Mouse (Mus musculus) embryonic facial prominence, embryonic 13.5 days (tissue): ENCODE data around the gene Matn1. TPM values are rescaled to one million over a fixed set of nuclear protein-coding genes. Genes with fewer than 3 reads are reported as not detected.

Experiments
- ATAC-seq: fragments of 200-750 bp; cut with Nextera tagmentation; 2 replicates; pipeline ENCODE4 v1.8.0; 2017; ENCODE audit warnings: low read depth; ENCODE audit not compliant: insufficient number of reproducible peaks, insufficient read depth, low FRiP score, low TSS enrichment
- H3K27ac ChIP-seq: fragments of 300-500 bp; sonication (generic); 2 replicates; pipeline ENCODE4 v1.5.1; 2015; ENCODE audit warnings: moderate library complexity, mild to moderate bottlenecking, inconsistent platforms
- H3K27me3 ChIP-seq: fragments of 300-500 bp; sonication (generic); 2 replicates; pipeline ENCODE4 v1.6.1; 2015; ENCODE audit warnings: mild to moderate bottlenecking, inconsistent platforms
- H3K36me3 ChIP-seq: fragments of 300-500 bp; sonication (generic); 2 replicates; pipeline ENCODE4 v1.6.1; 2015; ENCODE audit warnings: mild to moderate bottlenecking, inconsistent platforms
- H3K4me1 ChIP-seq: fragments of 300-500 bp; sonication (generic); 2 replicates; pipeline ENCODE4 v1.6.1; 2015; ENCODE audit warnings: inconsistent platforms
- H3K4me2 ChIP-seq: fragments of 300-500 bp; sonication (generic); 2 replicates; pipeline ENCODE4 v1.6.1; 2015; ENCODE audit warnings: moderate library complexity, mild to moderate bottlenecking, inconsistent platforms
- H3K4me3 ChIP-seq: fragments of 300-500 bp; sonication (generic); 2 replicates; pipeline ENCODE4 v1.5.1; 2015; ENCODE audit warnings: mild to moderate bottlenecking, inconsistent platforms
- H3K9ac ChIP-seq: fragments of 300-500 bp; sonication (generic); 2 replicates; pipeline ENCODE4 v1.6.1; 2015; ENCODE audit warnings: mild to moderate bottlenecking, inconsistent platforms
- H3K9me3 ChIP-seq: fragments of 300-500 bp; sonication (generic); 2 replicates; pipeline ENCODE4 v1.6.1; 2016; ENCODE audit warnings: inconsistent platforms
- WGBS: fragments of 180-500 bp; shearing (Covaris S2); methylation state at CpG from one replicate; pipeline ENCODE4 v1.1.7; 2015; ENCODE audit warnings: mixed read lengths; 5-methylcytosine and 5-hydroxymethylcytosine counted together
- polyA plus RNA-seq: library from polyadenylated mRNA; unstranded; fragments of >200 nt; fragmentation: Nextera tagmentation; extraction: Ambion mirVana; gene quantifications from 2 replicates; pipeline ENCODE4 v1.2.1, GENCODE M21; 2015

Matn1 gene
- polyA plus RNA-seq, 1 experiment from 2014 or later: 28.7 TPM

DNA sequence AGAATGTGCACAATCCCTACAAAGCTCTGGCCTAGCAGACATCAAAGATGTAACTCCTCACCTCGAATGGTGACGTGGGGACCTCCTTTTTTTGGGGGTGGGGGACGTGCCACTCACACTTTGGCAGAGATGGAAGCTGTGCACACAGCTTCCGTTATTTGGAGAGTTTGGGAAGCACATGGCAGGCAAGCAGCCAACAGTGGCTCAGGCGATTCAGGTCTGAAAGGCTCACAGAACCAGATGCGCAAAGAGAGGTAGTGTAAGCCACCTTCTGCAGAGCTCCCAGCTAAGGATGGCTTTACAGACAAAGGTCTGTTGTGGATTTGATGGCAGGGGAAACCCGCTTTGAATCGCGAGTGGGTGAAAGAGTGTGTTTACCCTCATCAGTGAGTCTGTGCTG lies 45.0 kb downstream of the Matn1 start:
- no peaks in the 10 kb centered on the region for H3K9me3 ChIP-seq
- WGBS: 59% methylated on average over 9 of the region's 9 CpGs
- no peak for ATAC-seq

DNA sequence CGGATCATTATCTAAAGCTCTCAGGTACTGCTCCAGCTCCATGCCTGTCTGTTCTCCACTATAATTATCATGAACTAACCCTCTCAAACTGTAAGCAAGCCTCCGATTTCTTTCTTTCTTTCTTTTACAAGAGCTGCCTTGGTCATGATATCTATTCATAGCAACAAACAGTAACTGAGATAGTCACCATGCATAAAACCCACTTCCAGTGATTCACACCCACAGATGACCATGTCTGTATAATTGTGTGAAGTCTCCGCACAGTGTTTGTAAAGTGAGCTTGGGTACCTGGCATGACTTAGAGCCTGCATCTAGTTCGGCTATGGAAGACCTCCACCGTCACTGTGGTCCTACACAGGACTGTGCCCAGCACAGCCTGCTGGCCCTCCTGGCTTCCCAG lies 46.8 kb downstream of the Matn1 start:
- peaks cover 11% of the 10 kb centered on the region for H3K9me3 ChIP-seq
- no peak for ATAC-seq
- no peak overlapping the region for H3K27ac ChIP-seq
- no peak overlapping the region for H3K4me2 ChIP-seq
- H3K4me3 ChIP-seq: no peak overlapping the region
- H3K4me1 ChIP-seq: peaks cover 15% of the 10 kb centered on the region
- H3K27me3 ChIP-seq: 0 out of 2 replicates have a peak, but pooled peaks cover 4% of the 10 kb centered on the region
- no peak overlapping the region for H3K9ac ChIP-seq
- no peaks in the 10 kb centered on the region for H3K36me3 ChIP-seq
- 91% methylated on average over 5 of the region's 5 CpGs for WGBS

More for the DNA sequence above, 45.0 kb downstream of the Matn1 start:
- Histone ChIP-seq H3K36me3 (no peaks in the 10 kb centered on the region), H3K27me3 (0 out of 2 replicates have a peak, but pooled peaks cover 6% of the 10 kb centered on the region), H3K4me3 (no peak overlapping the region), H3K4me1 (peaks cover 23% of the 10 kb centered on the region), H3K27ac (peak overlapping the region; percentile 39; the same call in 1 of the 2 replicates), H3K4me2 (no peak overlapping the region), H3K9ac (no peak overlapping the region)

DNA sequence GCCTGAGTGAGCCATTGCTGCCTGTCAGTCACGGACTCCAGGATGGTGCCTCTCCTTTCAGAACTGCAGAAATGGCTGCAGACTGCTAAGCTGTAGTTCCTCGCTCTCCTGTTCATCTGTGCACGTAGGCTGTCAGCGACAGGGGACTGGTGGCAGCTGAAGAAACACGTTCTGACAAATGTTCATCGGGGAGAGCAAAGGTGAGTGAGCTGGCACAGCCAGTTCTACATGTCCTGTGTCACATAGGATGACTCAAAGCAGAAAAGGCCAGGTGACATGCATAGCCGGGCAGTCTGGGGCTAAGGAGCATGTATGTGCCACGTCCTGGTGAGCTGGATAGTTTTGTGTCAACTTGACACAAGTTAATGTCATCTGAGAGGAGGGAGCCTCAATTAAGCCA lies 50.4 kb downstream of the Matn1 start:
- no peaks in the 10 kb centered on the region for H3K36me3 ChIP-seq
- 79% methylated on average over 8 of the region's 8 CpGs for WGBS
- ATAC-seq: no peak
- no peak overlapping the region for H3K9ac ChIP-seq
- no peak overlapping the region for H3K4me3 ChIP-seq
- H3K4me1 ChIP-seq: peaks cover 3% of the 10 kb centered on the region; the same call in 1 of the 2 replicates
- no peaks in the 10 kb centered on the region for H3K27me3 ChIP-seq
- H3K27ac ChIP-seq: no peak overlapping the region
- peaks cover 11% of the 10 kb centered on the region for H3K9me3 ChIP-seq
- no peak overlapping the region for H3K4me2 ChIP-seq

DNA sequence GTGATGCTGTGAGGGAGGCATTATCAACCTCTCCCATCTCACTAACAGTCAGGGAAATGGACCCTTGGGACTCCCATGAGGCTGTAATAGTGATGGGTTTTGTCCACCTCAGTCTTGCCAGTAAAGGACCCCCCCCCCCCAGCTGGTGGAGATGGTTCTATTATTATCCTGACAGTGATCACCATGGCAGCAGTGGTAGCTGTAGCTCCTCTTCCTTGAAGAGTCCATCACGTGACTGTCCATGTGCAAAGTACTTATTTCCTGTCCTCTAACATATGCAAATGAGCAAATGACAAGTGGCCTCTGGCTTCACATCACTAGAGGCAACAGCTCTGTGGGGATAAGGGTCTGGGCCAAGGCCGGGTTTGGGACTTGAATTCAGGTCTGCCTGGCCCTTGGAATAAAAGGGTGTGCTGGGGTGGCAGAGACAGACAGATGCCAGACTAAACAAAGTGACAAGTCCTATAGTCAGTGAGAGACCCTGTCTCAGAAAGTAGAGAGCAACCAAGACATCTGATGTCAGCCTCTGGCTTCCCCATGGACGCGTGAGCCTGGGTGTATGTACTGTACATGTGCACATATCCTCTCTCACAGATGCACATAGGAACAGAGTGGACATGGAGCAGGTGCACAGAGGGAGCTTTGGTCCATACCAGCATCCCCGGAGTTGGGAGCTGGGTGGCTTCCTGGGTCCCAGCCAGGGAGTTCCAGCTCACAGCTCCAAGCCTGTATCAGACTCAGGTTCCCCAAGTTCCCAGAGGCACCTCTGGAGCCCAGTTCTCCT lies 55.8 kb downstream of the Matn1 start:
- no peak overlapping the region for H3K4me2 ChIP-seq
- H3K4me3 ChIP-seq: no peak overlapping the region
- no peaks in the 10 kb centered on the region for H3K4me1 ChIP-seq
- H3K9ac ChIP-seq: no peak overlapping the region
- H3K27ac ChIP-seq: no peak overlapping the region
- no peaks in the 10 kb centered on the region for H3K27me3 ChIP-seq
- no peak for ATAC-seq
- peaks cover 8% of the 10 kb centered on the region for H3K9me3 ChIP-seq
- 83% methylated on average over 5 of the region's 5 CpGs for WGBS
- H3K36me3 ChIP-seq: no peaks in the 10 kb centered on the region

DNA sequence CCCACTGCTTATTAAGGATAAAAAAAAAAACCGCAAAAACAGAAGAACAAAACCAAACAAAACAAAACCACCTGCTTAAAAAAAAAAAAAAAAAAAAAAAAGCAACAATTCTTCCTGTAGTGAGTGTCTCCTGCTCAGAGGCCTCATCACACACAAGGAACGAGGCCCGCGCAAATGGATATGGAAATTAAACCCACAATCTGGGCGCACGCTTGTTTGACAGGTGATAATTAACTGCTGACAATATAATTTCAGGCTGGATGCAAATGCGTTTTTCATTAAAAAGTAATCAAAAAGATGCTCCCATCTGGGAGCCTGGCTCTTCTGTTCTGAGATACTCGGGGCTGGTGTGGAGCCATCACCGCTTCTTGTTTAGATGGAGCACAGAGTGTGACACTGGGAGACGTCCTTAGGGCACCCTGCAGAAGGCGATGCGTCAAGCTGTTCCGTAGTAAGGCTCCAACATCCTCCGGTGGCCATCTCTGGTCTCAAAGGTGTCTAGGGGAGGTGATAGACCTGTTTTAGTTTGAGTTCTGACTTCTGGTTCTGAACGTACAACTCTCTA lies 56.5 kb downstream of the Matn1 start:
- H3K4me3 ChIP-seq: no peak overlapping the region
- ATAC-seq: no peak
- no peak overlapping the region for H3K4me2 ChIP-seq
- H3K27me3 ChIP-seq: no peaks in the 10 kb centered on the region
- no peaks in the 10 kb centered on the region for H3K4me1 ChIP-seq
- H3K9me3 ChIP-seq: peaks cover under 1% of the 10 kb centered on the region; the same call in 1 of the 2 replicates
- 71% methylated on average over 15 of the region's 15 CpGs for WGBS
- H3K27ac ChIP-seq: no peak overlapping the region
- no peaks in the 10 kb centered on the region for H3K36me3 ChIP-seq
- H3K9ac ChIP-seq: no peak overlapping the region

Other genes starting within 250 kb of the Matn1 start
- 32.7 and 34.6 TPM in 2 replicates for gene Sdc3, start 151.8 kb upstream of the Matn1 start, polyA plus RNA-seq
- gene Laptm5, start 31.3 kb upstream of the Matn1 start, polyA plus RNA-seq: 27.9 and 28.6 TPM in 2 replicates